Mouse (Mus musculus) erythroblast, adult 5-6 weeks (primary cell): Measurements from ENCODE around the gene Gpr176. TPM values are rescaled to one million over a fixed set of nuclear protein-coding genes. Genes with fewer than 3 reads are reported as not detected.

Experiments
- ATAC-seq: replicated peaks from 2 replicates; pipeline ENCODE4 v1.8.0; 2016; ENCODE audit warnings: moderate number of reproducible peaks, mild to moderate bottlenecking, moderate TSS enrichment, inconsistent platforms; ENCODE audit not compliant: poor library complexity, low FRiP score, severe bottlenecking
- total RNA-seq, 2 experiments: library from RNA; stranded (forward) in 1 of 2; stranded (reverse) in 1 of 2; fragments of 150-400 nt in 1 of 2; fragments of 200-764, 138-1000 nt in 1 of 2; gene quantifications; 2 replicates each; pipeline versions ENCODE4 v1.2.3 to v1.2.4; 2015 to 2017; ENCODE audit warnings: low replicate concordance in 2 of 2

Gene Gpr176
- total RNA-seq (2015; ENCODE audit: low replicate concordance) = not detected in 2 replicates
- total RNA-seq (2017; ENCODE audit: low replicate concordance) = not detected in 2 replicates

DNA sequence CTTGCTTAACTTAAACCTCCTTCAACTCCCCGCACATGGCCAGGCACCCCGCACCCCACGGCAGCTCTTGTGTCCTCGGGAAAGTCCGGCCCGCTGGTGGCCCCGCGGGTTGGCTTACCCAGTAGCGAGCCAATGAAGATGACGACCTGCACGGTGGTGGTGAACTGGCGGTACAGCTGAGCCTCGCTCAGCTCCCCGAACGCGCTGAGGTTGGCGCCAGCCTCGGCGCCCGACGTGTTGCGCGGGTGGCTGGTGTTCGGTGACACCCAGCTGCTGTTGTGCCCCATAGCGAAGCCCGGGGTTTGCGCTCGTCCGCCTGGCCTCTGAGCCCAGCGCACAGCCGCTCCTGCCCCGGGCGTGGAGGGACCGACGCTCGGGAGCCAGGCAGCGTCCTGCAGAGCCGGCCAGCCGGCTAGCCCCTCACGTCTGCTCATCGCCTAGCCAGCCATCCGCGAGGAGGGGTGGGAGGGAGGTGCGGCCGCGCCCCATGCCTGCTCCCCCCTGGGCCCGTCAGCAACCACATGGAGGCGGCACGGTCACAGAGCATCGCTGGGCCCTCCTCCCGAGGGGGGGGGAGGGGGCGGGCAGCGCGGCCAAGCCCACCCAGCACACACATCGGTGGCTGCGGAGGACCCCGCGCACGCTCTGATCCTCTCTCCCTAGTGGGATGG, at the start of gene Gpr176:
TSS of gene Gpr176 (minus strand) at position 519 of the 671 bp plus-strand sequence.
- ATAC-seq = no peak

DNA sequence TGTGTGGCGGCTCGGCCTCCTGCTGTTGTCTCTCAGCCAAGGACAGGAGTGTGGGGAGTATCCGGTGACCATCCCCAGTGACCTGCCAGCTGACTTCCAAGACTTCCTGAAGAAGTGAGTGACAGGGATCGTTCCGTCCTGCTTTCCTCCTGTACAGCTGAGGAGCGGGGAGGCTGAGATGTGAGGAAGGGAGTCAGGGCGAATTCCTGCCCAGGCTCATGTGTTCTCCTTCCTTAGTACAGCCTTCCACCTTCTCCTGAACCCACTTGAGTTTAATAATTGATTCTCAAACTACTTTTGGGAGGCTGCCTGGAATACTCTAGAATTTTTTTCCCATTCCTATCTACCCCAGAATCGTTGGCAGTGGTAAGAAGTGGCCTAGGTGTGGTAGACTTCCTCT, 49.2 kb upstream of the Gpr176 start:
- no peak for ATAC-seq

DNA sequence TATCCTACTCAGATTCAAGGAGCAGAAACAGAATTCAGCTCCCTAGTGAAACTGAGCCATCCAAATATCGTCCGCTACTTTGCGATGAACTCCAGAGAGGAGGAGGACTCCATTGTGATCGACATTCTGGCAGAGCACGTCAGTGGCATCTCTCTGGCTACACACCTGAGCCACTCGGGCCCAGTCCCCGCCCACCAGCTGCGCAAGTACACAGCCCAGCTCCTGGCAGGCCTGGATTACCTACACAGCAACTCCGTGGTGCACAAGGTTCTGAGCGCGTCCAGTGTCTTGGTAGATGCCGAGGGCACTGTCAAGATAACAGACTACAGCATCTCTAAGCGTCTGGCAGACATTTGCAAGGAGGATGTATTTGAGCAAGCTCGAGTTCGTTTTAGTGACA, 48.7 kb upstream of the Gpr176 start:
- ATAC-seq = no peak

DNA sequence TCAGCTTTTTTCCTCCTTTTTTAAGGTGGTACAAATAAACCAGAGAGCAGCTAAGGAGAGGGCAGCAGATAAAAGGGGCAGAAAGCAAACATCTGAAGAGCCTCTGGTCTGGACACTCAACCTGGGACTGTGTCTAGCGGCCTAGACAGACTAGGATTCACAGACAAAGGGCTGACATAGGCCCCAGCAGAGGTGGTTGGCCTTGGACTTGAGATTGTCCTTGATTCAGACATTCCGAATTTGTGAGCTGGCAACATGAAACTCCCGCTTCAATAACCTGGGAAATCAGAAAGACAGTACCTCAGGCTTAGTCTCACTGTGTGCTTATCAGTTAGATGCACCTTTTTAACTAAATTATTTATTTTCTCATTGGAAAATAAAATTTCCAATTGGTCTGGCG, 44.9 kb upstream of the Gpr176 start:
- no peak for ATAC-seq

DNA sequence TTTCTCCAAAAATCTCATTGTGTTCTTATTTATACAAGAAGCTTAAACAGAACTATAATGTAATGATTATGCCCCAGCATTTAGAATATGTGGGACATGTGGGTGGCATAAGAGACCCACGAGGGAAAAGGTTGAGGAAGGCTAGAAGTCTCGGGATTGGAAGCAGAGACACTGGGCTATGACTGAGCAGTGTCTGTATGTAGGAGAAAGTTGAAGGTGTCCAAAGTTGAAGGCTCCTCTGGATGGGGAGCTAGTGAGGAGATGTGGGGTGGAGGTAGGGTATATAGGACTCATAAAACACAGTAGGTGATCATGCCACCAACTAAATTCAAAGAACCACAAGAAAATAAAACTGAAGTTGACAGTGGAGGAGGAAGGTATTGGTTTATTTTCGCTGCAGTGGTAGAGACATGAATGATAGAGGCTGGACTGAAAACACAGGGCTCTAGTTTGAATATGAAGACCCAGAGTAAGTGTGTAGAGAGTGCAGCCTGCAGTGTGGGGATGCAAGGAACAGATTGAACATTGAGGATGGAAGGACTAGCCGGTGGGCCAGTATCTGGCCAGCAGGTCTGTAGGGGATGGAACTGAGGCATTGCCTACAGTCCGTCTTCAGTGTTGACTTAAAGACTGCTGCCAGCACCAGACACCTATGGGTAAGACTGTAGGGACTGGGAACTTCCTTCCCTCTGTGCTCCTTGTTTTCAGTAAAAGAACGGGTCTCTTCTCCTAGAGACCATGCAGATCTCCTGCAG, 42.6 kb upstream of the Gpr176 start:
- no peak for ATAC-seq

DNA sequence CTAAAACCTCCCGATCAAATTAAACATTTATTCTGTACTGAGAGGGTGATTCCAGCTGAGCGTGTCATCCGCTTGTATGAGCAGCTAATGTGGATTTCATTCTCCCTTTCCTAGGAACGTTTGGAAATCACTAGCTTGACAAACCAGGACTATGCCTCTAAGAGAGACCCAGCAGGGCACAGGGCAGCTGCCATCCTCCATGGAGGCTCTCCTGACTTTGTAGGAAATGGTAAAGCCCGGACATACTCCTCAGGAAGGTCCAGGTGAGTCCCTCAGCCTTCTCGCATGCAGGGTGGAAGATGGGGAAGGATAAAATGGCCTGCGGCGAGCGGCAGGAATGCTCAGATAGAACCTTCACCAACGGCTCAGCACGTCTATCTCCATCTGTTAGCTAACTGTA, 39.6 kb upstream of the Gpr176 start:
- ATAC-seq = no peak

DNA sequence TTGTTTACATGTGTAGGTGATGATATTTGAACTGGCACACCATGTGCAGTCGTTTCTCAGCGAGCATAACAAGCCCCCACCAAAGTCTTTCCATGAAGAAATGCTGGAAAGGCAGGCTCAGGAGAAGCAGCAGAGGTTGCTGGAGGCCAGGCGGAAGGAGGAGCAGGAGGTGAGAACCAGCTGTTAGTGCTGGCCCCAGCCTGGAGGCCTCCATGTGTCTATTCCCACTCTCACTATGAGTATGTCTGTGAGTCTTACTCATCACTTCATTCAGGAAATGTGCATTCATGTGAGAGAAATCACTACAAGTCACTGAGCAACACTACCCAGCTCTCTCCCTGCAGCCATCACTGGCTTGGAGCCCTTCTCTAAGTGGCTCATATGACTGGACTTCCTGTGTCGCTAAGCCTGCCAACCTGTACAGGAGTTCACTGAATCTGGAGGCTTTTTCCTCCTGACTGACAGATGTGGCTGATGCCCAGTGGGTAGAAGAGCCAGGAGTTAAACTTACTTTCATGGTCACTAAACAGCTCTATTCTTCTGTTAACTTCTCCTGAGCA, 35.2 kb upstream of the Gpr176 start:
- no peak for ATAC-seq

DNA sequence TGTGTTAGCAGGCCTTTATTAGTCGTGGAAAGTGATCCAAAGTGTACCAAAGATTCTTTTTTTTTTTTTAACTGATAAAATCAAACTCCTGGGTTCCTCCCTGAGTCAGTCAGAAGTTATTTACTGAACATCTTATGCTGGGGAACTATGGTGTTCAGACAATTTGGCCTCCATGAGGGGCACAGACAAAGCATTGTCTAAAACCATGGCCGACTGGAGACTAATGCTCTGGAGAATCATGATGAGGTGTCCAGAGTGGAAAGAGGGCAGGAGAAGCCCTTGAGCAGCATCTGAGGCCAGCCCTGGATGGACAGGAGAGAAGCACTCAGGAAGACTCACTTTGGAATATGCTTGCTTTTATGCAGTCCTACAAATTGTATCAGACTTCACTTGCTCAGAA, 33.6 kb upstream of the Gpr176 start:
- ATAC-seq = no peak

DNA sequence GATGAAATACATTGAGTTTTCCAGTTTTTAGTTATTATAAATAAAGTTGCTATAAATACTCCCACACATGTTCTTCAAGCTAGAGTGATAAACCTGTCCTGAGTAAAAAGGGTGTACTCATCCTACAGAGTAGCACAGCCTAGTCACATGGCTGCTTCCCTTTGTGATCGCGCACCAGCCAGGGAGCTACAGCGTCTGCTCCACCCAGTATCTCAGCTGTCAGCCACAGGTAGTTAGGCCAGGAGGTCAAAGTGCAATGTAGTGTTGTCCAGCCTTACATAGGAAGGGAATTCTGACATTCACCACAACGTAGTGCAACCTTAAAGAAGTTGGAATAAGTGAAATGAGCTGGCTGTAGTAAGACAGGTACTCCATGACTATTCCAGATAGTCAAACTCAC, 32.3 kb upstream of the Gpr176 start:
- no peak for ATAC-seq

DNA sequence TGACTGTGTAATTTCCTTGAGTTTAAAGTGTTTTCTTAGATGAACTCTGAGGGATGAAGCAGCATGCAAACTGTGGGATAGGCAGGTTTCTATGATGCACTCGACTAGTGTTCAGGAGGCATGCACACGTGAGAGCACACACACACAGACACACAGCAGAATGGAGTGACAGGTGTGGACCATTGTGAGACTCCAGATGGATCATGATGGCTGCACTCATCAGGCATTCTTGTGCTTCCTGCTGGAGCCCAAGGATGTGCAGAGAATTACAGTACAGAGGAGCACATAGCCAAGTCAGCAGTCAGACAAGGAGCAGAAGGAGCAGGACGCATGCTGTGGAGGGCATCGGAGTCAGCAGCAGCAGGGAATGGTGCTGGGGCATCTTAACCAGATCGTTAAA, 31.1 kb upstream of the Gpr176 start:
- no peak for ATAC-seq

DNA sequence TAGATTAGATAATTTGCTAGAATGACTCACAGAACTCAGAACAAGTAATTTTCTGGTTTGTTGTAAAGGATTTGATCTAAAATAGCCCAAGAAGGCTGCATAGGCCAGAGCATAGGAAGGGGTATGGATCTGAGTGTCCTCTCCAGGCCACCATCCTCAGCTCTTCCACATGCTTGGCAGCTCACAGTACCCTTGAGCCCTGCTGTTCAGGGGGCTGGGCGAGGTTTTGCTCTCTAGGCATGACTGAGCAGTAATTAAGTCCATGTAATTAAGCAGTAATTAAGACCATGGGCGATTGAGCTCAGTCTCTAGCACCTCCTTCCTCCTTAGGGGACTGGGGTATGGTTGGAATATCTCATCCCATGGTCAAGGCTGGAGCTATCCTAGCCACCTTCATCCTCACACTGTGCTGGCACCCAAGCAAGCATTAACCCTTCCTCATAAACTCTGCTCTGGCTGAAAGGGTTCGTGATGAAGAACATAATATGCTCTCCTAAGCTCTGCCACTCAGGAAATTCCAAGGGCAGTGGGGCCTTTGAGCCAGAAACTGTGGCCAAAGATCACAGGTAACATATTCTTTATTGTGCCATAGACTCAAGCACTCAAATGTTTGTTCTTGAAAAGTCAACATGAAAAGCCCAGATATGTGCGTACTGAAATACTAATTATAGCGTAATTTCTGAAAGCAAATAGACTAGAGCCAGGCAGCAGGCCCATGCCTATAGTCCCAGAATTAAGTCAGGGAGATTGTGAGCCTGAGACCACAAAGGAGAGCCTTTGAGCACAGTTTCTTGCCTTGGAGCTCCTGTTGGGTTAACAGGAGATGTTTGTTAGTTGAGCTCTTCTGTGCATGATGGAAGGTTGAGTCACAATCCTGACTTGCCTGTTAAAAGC, 28.9 kb upstream of the Gpr176 start:
- ATAC-seq = no peak

DNA sequence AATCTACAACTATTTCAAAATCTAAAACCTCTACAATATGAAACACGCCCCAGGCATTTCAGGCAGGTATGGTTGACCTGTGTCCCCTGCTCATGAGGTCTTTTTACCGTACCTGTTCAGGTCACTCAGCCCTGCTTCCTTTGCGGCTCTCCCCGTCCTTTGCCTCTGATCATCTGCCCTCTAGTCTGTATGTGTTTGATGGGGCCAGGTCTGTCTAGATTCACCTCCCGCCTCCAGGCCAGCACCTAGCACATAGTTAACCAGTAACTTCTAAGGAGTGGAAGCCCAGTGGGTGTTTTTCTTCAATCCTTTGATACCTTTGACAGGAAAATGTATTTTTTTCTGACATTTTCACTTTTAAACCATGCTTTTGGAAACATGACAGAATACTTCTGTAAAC, 26.5 kb upstream of the Gpr176 start:
- no peak for ATAC-seq

DNA sequence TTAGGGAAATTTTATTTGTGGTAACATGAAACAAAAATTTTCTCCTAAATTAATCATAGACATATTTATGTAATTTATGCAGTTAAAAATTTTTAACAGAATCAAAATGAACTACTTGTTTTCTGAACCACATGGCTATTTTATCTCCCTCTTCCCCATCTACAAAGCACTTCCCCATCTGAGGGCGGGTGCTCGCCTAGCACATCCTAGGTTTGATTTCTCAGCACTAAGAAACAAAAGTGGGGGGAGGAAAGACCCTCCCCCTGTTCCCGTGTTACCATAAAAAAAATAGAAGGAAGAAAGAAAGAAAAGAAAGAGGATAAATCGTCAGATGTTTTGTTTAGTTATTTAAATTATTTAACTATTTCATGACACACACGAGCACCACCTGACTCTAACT, 18.0 kb upstream of the Gpr176 start:
- no peak for ATAC-seq

DNA sequence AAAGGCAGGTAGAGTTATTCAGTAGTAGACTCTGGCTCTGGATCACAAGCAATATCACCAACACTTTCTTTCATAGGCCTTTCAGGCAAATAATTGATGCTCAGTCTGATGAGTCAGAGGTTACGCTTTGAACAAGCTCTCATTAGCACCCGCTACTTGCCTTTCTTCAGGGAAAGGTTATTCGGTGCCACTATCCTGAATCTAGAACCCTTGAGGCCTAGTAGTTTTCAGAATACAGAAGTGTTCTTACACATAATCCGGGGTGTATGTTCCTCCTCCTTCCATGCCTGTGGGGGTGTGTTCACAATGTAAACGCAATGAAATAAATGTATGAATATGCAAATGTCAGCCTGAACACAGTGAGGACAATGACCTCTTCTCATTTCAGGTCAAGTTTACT, 16.9 kb upstream of the Gpr176 start:
- ATAC-seq = no peak

DNA sequence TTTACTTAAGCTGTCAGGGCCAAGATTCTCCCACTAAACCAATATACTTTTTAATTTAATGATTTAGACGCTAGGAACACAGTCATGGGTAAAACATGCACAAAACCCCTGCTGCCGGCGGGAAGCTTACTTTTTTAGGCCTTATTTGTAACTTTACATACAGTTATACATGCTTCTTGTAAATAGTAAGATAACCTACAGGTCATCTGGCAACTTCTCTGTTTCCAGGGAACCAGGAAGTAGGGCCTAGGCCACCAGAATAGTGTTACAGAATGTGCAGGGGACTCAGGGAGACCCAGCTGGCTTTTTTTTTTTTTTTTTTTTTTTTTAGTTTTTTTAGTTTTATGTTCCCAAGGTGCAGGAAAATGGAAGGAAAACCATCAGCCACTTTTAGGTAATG, 16.4 kb upstream of the Gpr176 start:
- no peak for ATAC-seq

DNA sequence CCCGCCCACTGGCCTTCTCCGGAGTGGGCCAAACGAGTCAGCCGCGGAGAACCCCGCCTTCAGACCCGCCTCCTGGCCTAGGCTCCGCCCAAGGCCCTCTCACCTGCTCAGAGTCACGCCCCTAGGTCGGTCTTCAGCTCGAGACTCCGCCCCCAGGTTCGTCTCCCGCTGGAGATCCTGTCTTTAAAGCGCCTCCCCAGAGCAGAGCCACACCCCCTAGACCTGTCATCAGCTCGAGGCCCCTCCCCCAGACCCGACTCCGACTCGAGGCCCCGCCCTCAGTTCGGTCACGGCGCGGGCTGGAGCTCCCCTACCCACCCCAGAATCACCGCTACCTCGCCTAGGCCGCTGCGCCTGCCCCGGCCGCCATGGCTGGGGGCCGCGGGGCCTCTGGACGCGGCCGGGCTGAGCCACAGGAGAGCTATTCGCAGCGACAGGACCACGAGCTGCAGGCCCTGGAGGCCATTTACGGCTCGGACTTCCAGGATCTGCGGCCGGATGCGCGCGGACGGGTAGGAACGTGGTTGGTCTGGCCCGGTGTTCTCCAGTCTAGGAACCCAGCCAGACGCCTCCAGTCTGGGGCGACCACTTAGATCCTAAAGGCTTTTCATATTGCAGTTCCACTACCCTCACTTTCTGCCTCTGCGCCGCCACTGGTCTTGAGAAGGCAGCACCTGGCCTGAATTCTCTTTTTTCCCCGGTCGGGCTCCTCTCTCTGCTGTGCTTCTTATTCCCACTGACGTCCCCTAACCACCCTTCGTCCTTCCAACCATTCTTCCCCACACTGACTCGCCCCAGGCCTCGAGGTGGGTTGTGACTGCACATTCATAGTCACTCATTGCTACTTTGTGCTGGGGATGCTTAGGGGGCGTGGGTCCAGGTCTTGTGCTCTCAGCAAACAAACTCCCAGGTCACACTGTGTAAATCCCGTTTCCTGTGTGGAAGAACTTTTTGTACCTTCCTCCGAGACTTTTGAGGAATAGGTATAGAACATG, 15.4 kb upstream of the Gpr176 start, which contains the start of gene Eif2ak4:
TSS of gene Eif2ak4 (plus strand) at position 278 of the 995 bp plus-strand sequence.
- peak; percentile 96 for ATAC-seq

DNA sequence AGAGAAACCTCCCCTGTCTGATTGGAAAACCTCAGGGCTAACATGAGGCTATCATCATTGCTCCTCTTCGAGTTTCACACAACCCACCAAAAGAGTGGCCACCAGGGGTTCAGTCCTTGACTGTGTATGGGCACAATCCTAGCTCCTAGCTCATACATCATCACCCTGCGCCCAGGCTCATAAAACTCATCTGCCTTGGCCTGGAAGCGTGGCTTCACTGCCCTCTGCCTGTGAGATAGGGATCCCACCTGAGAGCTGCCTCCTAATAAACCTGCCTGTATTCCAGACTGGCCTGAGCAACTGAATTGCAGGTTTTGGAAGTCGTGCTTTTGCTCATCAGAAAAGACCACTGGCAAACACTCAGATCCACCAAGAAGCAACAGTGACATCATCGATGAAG, 10.2 kb upstream of the Gpr176 start:
- no peak for ATAC-seq

DNA sequence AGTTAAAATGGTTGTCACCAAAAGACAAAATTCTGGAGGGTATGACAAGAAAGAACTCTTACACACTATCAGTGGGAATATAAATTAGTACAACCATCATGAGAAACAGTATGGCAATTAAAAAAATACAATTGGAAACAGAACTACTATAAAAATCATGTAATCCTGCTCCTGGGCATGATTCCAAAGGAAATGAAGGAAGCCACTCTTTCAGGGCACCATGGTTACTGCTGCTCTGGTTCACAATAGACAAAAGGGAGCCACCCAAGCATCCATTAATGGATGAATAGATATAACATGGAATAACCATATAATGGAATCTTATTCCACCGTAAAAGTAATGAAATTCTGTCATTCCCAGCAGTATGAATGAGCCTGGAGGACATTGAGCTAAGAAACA, 6.5 kb upstream of the Gpr176 start:
- ATAC-seq = no peak

DNA sequence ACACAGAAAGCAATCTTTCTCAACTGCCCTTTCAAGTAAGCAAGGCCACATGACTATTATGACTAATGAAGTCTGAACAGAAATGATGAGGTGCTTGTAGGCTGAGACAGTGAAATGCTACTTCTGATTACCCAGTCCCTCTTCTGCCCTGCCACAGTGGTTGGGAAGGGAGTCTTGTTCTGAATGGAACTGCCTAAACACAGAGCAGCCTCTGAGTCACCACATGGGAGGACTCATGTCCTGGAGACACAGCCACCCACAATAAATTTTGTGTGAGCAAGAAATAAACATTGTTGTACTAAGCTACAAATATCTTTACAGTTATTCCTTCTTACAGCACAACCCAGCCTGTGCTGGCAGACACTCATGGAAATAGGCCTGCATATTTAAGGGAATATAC, 2.7 kb upstream of the Gpr176 start:
- ATAC-seq = no peak
